Mouse (Mus musculus): ENCODE results near the gene Gm9747. TPM values are rescaled to one million over a fixed set of nuclear protein-coding genes. Genes with fewer than 3 reads are reported as not detected.

Gm9747 gene
- polyA plus RNA-seq, 1 experiment from 2014 or later: 27.6 TPM

DNA sequence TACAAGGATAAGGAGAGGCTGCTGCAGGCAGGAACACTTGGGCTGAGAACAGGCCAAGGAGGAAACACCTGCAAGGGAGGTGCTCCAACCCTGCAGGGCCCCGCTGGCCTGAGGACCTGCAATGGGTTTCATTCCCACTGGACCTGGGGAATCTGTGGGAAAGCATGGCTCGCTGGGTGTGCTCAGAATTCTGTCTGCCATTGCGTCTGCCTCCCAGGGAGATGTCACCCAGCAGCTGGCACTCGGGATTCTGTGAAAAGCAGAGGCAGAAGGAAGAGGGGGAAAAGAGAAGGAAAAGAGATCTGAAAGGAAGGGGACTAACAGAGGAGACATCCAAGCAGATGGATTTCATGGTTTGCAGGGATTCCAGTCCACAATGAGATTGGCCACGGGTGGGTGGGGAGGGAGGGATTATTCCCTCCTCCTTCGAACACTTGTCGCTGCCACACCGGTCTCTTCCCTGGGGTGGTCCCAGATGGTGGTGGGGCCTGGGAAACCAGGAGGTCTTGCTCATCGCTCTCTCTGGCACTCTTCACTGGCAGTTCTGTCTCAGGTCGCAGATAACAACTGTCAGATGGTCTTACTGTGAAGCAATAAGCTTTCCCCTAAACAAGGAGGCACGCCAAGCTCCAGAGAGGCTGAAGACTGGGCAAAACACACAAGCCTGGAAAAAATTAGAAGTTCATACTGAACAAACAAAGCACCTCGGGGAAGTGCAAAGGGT lies 12.1 kb upstream of the Gm9747 start:
- H3K27me3 ChIP-seq (ENCODE audit: control insufficient read depth, insufficient read depth, low read length): no peaks in the 10 kb centered on the region
- no peak overlapping the region for H3K4me2 ChIP-seq (ENCODE audit: low read depth, severe bottlenecking)
- no peaks in the 10 kb centered on the region for H3K36me3 ChIP-seq (ENCODE audit: control insufficient read depth, insufficient read depth, low read length)
- WGBS: 42% methylated on average over 12 of the region's 12 CpGs
- no peaks in the 10 kb centered on the region for H3K9me3 ChIP-seq (ENCODE audit: control insufficient read depth, low read length)
- ATAC-seq (ENCODE audit: insufficient number of reproducible peaks, low FRiP score, low TSS enrichment, low read depth) (no peak), DNase-seq (ENCODE audit: low spot score) (no peak)
- H3K27ac ChIP-seq (replicated peaks; ENCODE audit: low read depth, low read length): no peak overlapping the region
- no peak overlapping the region for H3K4me3 ChIP-seq (ENCODE audit: low read depth, low read length)
- no peak overlapping the region for H3K9ac ChIP-seq (ENCODE audit: low read length)
- peaks cover 8% of the 10 kb centered on the region for H3K4me1 ChIP-seq (ENCODE audit: control insufficient read depth, insufficient read depth, low read length)

DNA sequence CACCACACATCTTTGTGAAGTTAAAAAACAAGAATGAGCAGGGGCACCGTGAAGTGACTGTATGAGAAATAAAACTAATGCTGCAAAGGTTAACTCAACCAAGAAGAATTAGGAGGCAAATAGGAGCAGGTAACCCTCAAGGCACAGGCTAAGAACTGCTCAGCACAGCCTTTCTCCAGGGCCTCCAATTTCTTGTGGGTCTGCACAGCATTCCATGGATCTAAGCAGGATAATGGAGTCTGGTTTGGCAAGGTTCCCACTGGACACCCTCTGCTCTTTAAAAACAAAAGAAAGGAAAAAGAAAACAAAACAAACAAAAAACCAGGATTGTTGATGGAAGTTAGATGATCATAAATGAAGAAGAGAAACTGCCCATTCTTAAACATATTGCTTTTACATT lies 11.4 kb upstream of the Gm9747 start:
- Histone ChIP-seq H3K4me1 (ENCODE audit: control insufficient read depth, insufficient read depth, low read length) (peaks cover 8% of the 10 kb centered on the region), H3K4me3 (ENCODE audit: low read depth, low read length) (no peak overlapping the region), H3K9me3 (ENCODE audit: control insufficient read depth, low read length) (no peaks in the 10 kb centered on the region), H3K9ac (ENCODE audit: low read length) (no peak overlapping the region), H3K27me3 (ENCODE audit: control insufficient read depth, insufficient read depth, low read length) (no peaks in the 10 kb centered on the region), H3K27ac (replicated peaks; ENCODE audit: low read depth, low read length) (no peak overlapping the region), H3K36me3 (ENCODE audit: control insufficient read depth, insufficient read depth, low read length) (no peaks in the 10 kb centered on the region), H3K4me2 (ENCODE audit: low read depth, severe bottlenecking) (no peak overlapping the region)
- WGBS: 79% methylated on average over 1 of the region's 1 CpGs
- DNase-seq (ENCODE audit: low spot score): no peak
- ATAC-seq (ENCODE audit: insufficient number of reproducible peaks, low FRiP score, low TSS enrichment, low read depth): no peak

DNA sequence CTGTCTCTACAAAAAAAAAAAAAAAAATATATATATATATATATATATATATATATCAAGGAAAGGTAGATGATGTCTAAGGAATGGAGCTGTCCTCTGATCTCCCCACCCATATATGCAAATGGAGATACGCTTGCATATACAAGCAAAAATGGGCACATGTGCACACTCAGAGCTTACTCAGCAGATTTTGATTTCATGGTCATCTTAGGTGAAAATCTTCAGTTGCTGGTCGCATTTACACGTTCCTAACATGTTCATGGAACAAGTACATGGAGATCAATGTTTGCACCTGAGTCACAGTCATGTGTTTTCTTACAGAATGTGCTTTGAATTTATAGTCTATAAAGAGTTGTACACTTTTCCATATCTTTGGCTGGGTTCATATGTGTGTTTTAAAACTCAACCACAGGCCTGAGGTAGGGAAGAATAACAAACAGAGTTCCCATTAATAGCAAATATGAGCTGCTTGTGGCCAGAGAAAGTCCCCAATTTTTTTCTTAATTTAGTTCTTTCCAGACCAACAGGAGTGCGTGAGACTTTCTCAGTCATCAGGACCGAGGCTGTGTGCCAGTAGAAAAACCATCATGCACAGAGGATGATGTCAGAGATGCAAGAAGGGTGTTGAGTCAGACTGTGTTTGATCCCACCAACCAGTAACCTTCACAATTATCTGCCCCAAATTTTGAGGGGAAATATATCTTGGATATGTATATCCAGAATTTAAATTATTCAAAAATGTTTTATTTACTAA lies 9.7 kb upstream of the Gm9747 start:
- no peak for ATAC-seq (ENCODE audit: insufficient number of reproducible peaks, low FRiP score, low TSS enrichment, low read depth)
- H3K27ac ChIP-seq (replicated peaks; ENCODE audit: low read depth, low read length): no peak overlapping the region
- peaks cover 8% of the 10 kb centered on the region for H3K4me1 ChIP-seq (ENCODE audit: control insufficient read depth, insufficient read depth, low read length)
- H3K36me3 ChIP-seq (ENCODE audit: control insufficient read depth, insufficient read depth, low read length): no peaks in the 10 kb centered on the region
- H3K27me3 ChIP-seq (ENCODE audit: control insufficient read depth, insufficient read depth, low read length): no peaks in the 10 kb centered on the region
- H3K4me3 ChIP-seq (ENCODE audit: low read depth, low read length): no peak overlapping the region
- no peak overlapping the region for H3K9ac ChIP-seq (ENCODE audit: low read length)
- no peak for DNase-seq (ENCODE audit: low spot score)
- WGBS: 87% methylated on average over 5 of the region's 5 CpGs
- no peaks in the 10 kb centered on the region for H3K9me3 ChIP-seq (ENCODE audit: control insufficient read depth, low read length)
- H3K4me2 ChIP-seq (ENCODE audit: low read depth, severe bottlenecking): no peak overlapping the region

DNA sequence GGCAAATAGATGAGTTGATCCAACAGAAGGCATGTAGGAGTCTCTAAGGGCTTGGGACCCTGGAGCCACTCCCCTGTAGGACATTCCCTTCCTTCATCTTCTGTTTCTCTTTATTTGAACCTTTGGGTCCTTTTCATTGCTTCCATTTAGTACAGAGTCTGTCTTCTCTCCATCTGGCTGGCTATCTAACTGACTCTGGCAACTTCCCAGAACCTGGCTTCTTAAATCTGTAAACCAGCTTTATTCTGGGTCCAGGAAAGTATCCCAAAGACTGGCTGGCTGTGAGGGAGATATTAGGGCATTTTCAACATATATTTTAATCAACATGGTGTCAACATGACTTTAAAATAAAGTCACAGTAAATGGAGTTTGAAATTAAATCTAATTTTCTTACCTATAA lies 4.1 kb upstream of the Gm9747 start:
- no peaks in the 10 kb centered on the region for H3K9me3 ChIP-seq (ENCODE audit: control insufficient read depth, low read length)
- H3K4me3 ChIP-seq (ENCODE audit: low read depth, low read length): no peak overlapping the region
- DNase-seq (ENCODE audit: low spot score) (no peak), ATAC-seq (ENCODE audit: insufficient number of reproducible peaks, low FRiP score, low TSS enrichment, low read depth) (no peak)
- H3K4me2 ChIP-seq (ENCODE audit: low read depth, severe bottlenecking): no peak overlapping the region
- H3K4me1 ChIP-seq (ENCODE audit: control insufficient read depth, insufficient read depth, low read length): no peaks in the 10 kb centered on the region
- no peak overlapping the region for H3K9ac ChIP-seq (ENCODE audit: low read length)
- no peak overlapping the region for H3K27ac ChIP-seq (replicated peaks; ENCODE audit: low read depth, low read length)
- H3K36me3 ChIP-seq (ENCODE audit: control insufficient read depth, insufficient read depth, low read length): no peaks in the 10 kb centered on the region
- H3K27me3 ChIP-seq (ENCODE audit: control insufficient read depth, insufficient read depth, low read length): no peaks in the 10 kb centered on the region

DNA sequence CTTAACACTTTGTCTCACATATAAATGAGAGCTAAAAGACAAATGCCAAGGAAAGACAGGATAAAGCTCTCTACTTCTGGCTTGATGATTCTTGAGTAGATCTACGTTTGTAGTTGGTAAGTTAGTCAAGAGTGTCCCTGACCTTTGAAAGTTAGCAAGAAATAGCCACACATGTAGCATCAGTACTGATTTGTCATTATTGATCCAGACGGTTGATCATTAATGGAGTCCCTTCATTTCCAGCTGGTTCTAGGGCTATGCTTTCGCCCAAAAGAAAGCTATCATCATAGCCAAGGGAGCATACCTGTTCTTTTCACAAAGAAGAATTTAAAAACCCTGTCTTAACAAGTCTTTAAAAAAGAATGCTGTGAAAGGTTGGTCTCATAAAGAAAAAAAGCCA lies 1.7 kb downstream of the Gm9747 start:
- ATAC-seq (ENCODE audit: insufficient number of reproducible peaks, low FRiP score, low TSS enrichment, low read depth) (no peak), DNase-seq (ENCODE audit: low spot score) (no peak)
- H3K27me3 ChIP-seq (ENCODE audit: control insufficient read depth, insufficient read depth, low read length): no peaks in the 10 kb centered on the region
- H3K9ac ChIP-seq (ENCODE audit: low read length): no peak overlapping the region
- 90% methylated on average over 3 of the region's 3 CpGs for WGBS
- H3K36me3 ChIP-seq (ENCODE audit: control insufficient read depth, insufficient read depth, low read length): no peaks in the 10 kb centered on the region
- no peak overlapping the region for H3K4me3 ChIP-seq (ENCODE audit: low read depth, low read length)
- H3K4me1 ChIP-seq (ENCODE audit: control insufficient read depth, insufficient read depth, low read length): no peaks in the 10 kb centered on the region
- H3K4me2 ChIP-seq (ENCODE audit: low read depth, severe bottlenecking): no peak overlapping the region
- no peaks in the 10 kb centered on the region for H3K9me3 ChIP-seq (ENCODE audit: control insufficient read depth, low read length)
- no peak overlapping the region for H3K27ac ChIP-seq (replicated peaks; ENCODE audit: low read depth, low read length)

DNA sequence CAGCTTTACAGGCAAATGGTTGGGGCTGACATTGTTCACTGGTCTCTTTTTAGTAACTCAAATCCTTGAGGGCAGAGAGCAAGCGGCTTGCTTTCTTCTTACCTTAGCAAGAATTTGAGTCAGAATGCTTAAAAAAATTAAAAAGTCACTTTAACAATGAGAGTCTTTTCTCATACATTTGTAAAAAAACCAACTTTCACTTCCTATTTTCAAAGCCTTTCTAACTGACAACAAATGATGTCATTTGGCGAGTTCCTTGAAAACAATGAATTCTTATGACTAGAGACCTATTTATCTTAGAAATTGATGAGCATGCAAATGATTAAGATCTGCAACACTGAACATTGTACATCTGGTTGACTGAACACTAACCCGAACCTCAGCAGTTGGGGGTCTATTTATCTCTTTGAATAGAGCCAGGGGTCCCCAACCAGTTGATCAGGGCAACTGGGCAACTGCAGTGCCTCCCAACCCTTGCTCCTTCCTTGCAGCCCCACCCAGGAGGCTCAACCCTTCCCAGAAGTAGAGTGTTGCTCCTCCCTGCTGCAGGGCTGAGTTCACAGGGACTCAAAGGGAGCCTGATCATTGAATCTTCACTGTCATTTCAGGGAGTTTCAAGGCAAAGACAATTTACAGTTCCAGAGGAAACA lies 2.7 kb downstream of the Gm9747 start:
- no peaks in the 10 kb centered on the region for H3K36me3 ChIP-seq (ENCODE audit: control insufficient read depth, insufficient read depth, low read length)
- no peak for ATAC-seq (ENCODE audit: insufficient number of reproducible peaks, low FRiP score, low TSS enrichment, low read depth)
- WGBS: 78% methylated on average over 3 of the region's 3 CpGs

DNA sequence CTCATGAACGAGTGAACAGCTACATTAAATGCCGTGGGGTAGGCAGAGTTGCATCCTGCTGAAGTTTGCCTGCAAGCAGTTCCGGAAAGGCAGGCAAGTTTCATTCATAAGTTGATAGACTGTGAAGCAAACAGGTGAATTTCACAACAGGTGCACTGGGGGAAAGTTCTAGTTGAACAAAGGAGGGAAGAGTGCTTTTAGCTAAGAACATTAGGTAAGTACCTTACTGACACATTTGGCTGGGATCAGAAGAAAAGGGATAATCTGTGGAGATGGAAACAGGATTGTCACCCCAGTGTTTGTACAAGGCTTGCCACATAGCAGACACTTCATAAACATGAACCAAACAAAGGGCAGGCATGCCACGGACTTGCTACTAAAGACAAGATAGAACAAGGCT lies 5.3 kb downstream of the Gm9747 start:
- Histone ChIP-seq H3K4me3 (ENCODE audit: low read depth, low read length) (no peak overlapping the region), H3K27ac (replicated peaks; ENCODE audit: low read depth, low read length) (no peak overlapping the region), H3K36me3 (ENCODE audit: control insufficient read depth, insufficient read depth, low read length) (no peaks in the 10 kb centered on the region), H3K4me1 (ENCODE audit: control insufficient read depth, insufficient read depth, low read length) (no peaks in the 10 kb centered on the region), H3K4me2 (ENCODE audit: low read depth, severe bottlenecking) (no peak overlapping the region), H3K9me3 (ENCODE audit: control insufficient read depth, low read length) (no peaks in the 10 kb centered on the region), H3K27me3 (ENCODE audit: control insufficient read depth, insufficient read depth, low read length) (no peaks in the 10 kb centered on the region), H3K9ac (ENCODE audit: low read length) (no peak overlapping the region)
- no peak for ATAC-seq (ENCODE audit: insufficient number of reproducible peaks, low FRiP score, low TSS enrichment, low read depth)
- DNase-seq (ENCODE audit: low spot score): no peak
- 81% methylated on average over 4 of the region's 4 CpGs for WGBS

More for the DNA sequence above, 2.7 kb downstream of the Gm9747 start:
- Histone ChIP-seq H3K4me3 (ENCODE audit: low read depth, low read length) (no peak overlapping the region), H3K4me1 (ENCODE audit: control insufficient read depth, insufficient read depth, low read length) (no peaks in the 10 kb centered on the region), H3K27me3 (ENCODE audit: control insufficient read depth, insufficient read depth, low read length) (no peaks in the 10 kb centered on the region), H3K9ac (ENCODE audit: low read length) (no peak overlapping the region), H3K9me3 (ENCODE audit: control insufficient read depth, low read length) (no peaks in the 10 kb centered on the region), H3K4me2 (ENCODE audit: low read depth, severe bottlenecking) (no peak overlapping the region), H3K27ac (replicated peaks; ENCODE audit: low read depth, low read length) (no peak overlapping the region)
- no peak for DNase-seq (ENCODE audit: low spot score)

DNA sequence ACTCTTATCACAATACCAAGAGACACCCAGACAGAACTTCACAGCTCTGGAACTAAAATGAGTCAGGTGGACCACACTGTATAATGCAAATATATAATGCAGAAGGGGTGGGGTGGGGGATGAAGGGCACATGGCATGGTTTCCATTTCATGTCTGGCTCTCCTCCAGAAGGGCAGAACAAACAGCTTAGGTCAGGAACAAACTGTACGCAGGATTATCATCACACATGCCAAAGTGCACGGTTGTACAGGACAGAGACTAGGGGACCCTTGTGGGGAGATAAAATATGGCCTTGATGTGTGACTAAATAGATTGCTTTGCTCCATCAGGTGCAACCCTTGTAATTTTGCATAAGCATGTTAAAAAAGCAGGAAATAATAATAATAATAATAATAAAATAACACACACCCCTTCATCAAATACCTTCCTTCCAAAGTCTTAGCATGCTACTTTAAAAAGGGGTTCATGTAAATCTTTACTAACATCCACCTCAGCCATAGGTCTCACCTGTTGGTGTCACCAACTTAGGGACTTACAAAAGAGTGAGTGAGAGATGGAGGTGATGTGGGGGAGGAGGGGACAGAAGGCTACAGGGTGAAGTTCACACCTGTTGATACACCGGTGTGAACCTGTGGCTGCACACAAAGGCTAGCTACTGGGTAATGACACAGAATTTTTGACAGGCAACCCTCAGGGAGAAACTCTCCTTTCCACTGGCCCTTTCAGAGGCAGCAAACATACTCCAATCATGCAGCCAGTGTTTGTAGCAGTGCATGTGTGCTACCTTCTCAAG lies 6.7 kb downstream of the Gm9747 start:
- Histone ChIP-seq H3K27ac (replicated peaks; ENCODE audit: low read depth, low read length) (no peak overlapping the region), H3K9ac (ENCODE audit: low read length) (no peak overlapping the region), H3K4me2 (ENCODE audit: low read depth, severe bottlenecking) (no peak overlapping the region), H3K4me1 (ENCODE audit: control insufficient read depth, insufficient read depth, low read length) (no peaks in the 10 kb centered on the region), H3K4me3 (ENCODE audit: low read depth, low read length) (no peak overlapping the region), H3K27me3 (ENCODE audit: control insufficient read depth, insufficient read depth, low read length) (no peaks in the 10 kb centered on the region), H3K36me3 (ENCODE audit: control insufficient read depth, insufficient read depth, low read length) (no peaks in the 10 kb centered on the region), H3K9me3 (ENCODE audit: control insufficient read depth, low read length) (no peaks in the 10 kb centered on the region)
- WGBS: 85% methylated on average over 3 of the region's 3 CpGs
- ATAC-seq (ENCODE audit: insufficient number of reproducible peaks, low FRiP score, low TSS enrichment, low read depth) (no peak), DNase-seq (ENCODE audit: low spot score) (no peak)

All from limb, embryonic 11.5 days (tissue).